Mouse (Mus musculus) liver, embryonic 14.5 days (tissue): Measurements from ENCODE around the gene Sorcs2. TPM values are rescaled to one million over a fixed set of nuclear protein-coding genes. Genes with fewer than 3 reads are reported as not detected.

Experiments
- ATAC-seq: fragments of 200-750 bp; cut with Nextera tagmentation; 2 replicates; pipeline ENCODE4 v1.8.0; 2017; ENCODE audit warnings: moderate number of reproducible peaks, mild to moderate bottlenecking, moderate library complexity; ENCODE audit not compliant: insufficient read depth
- DNase-seq, 3 experiments: peaks; one replicate each; pipeline ENCODE4 v3.0.0-alpha.2; 2012 to 2013; ENCODE audit warnings: low read depth in 3 of 3, low spot score in 3 of 3
- H3K27ac ChIP-seq: fragments of 300-500 bp; sonication (generic); 2 replicates; pipeline ENCODE4 v1.5.1; 2014; ENCODE audit warnings: moderate library complexity, mild to moderate bottlenecking, control low read depth, inconsistent platforms
- H3K27me3 ChIP-seq: fragments of 300-500 bp; sonication (generic); 2 replicates; pipeline ENCODE4 v1.6.1; 2014; ENCODE audit warnings: mild to moderate bottlenecking, low read length, moderate library complexity; ENCODE audit not compliant: control insufficient read depth, insufficient read depth
- H3K36me3 ChIP-seq: fragments of 300-500 bp; sonication (generic); replicated peaks from 2 replicates; pipeline ENCODE4 v1.6.1; 2014; ENCODE audit warnings: low read depth; ENCODE audit not compliant: control insufficient read depth, insufficient read depth
- H3K4me1 ChIP-seq, 2 experiments: fragments of 200-500 bp in 1 of 2; fragments of 300-500 bp in 1 of 2; sonication (generic) in 1 of 2; replicated peaks; 2 replicates each; pipeline ENCODE4 v1.6.1; 2012 to 2014; ENCODE audit warnings: antibody characterized with exemption in 1 of 2, inconsistent platforms in 1 of 2, low read length in 1 of 2; ENCODE audit not compliant: control insufficient read depth in 2 of 2, insufficient read depth in 2 of 2
- H3K4me2 ChIP-seq: fragments of 300-500 bp; sonication (generic); 2 replicates; pipeline ENCODE4 v1.6.1; 2014; ENCODE audit warnings: low read depth, mild to moderate bottlenecking, control low read depth, moderate library complexity
- H3K4me3 ChIP-seq, 2 experiments: fragments of 200-500 bp in 1 of 2; fragments of 300-500 bp in 1 of 2; sonication (generic) in 1 of 2; 2 replicates each; pipeline ENCODE4 v1.5.1; 2012 to 2014; ENCODE audit warnings: low read depth in 2 of 2, low read length in 2 of 2, mild to moderate bottlenecking in 2 of 2, control low read depth in 1 of 2, inconsistent platforms in 1 of 2, moderate library complexity in 1 of 2; ENCODE audit not compliant: insufficient read depth in 1 of 2
- H3K9ac ChIP-seq: fragments of 300-500 bp; sonication (generic); replicated peaks from 2 replicates; pipeline ENCODE4 v1.6.1; 2014; ENCODE audit warnings: mild to moderate bottlenecking, control low read depth, moderate library complexity
- H3K9me3 ChIP-seq: fragments of 300-500 bp; sonication (generic); 2 replicates; pipeline ENCODE4 v1.6.1; 2016; ENCODE audit warnings: low read length, mixed read lengths; ENCODE audit not compliant: control insufficient read depth
- CTCF ChIP-seq: IDR thresholded peaks from 2 replicates; pipeline ENCODE4 v1.5.1; 2016; ENCODE audit warnings: antibody characterized with exemption, low read depth, control low read depth
- EP300 ChIP-seq: IDR thresholded peaks from 2 replicates; pipeline ENCODE4 v1.6.1; 2016; ENCODE audit warnings: antibody characterized with exemption, low read depth
- WGBS: fragments of 180-500 bp; shearing (Covaris S2); extraction: QIAGEN DNeasy Blood & Tissue Kit; methylation state at CpG from one replicate; pipeline ENCODE4 v1.1.7; 2014; ENCODE audit not compliant: insufficient replicate concordance; 5-methylcytosine and 5-hydroxymethylcytosine counted together
- polyA plus RNA-seq, 2 experiments: library from polyadenylated mRNA; depleted of rRNA in 1 of 2; stranded (reverse) in 1 of 2; unstranded in 1 of 2; fragments of >200 nt; fragmentation: Nextera tagmentation in 1 of 2; extraction: Ambion mirVana in 1 of 2; gene quantifications; 2 replicates each; pipeline versions ENCODE4 v1.2.1 to v1.2.3; 2012 to 2014

The Sorcs2 gene
- polyA plus RNA-seq, 2 experiments = 0.17 to 0.33 TPM

DNA sequence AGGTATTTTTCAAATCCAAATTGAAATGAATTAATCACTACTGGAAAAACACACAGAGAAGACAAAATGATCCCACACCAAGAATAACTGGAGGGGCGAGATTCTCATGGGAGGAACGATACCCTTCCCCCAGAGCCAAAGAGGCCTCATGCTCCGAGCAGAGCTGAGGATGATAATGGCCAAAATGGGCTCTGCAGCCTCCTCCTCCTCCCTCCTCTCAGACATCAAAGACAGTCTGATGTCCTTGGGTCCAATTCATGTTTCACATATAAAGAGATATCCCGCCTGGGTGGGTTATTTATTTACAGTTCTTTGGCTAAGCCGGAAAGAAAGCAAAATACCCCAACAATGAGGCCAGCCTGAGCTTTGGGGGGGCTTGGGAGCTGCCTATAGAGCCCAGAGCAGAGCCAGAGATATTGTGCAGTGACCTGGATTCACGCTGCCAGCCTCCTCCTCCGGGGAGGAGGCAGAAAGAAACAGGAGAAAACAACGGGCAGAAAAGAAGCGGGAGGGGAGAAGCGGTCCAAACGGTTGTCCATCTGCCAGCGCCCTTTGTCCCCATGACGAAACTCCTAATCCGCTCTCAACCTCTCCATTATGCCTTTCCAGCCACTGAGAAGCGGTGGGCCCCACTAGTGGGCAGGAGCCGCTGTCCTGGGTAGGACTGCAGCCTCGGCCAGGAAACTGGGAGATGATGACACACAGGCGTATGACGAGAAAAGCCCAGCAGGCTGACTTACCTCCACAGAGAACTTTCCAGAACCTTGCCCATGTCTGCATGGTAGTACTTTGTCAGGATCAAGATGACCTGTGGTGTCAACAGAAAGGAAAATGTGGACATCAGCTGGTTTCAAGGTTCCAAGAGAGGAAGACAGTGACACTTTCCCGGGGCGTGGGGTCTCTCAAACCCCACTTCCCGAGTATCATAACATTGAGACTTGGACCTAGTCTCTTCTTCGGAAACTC lies 169.3 kb downstream of the Sorcs2 start:
- no peak for TF ChIP-seq EP300
- no peak for TF ChIP-seq CTCF
- Histone ChIP-seq H3K9me3 (no peaks in the 10 kb centered on the region), H3K4me3 (no peak overlapping the region), H3K27me3 (no peaks in the 10 kb centered on the region), H3K36me3 (no peaks in the 10 kb centered on the region), H3K4me2 (no peak overlapping the region), H3K27ac (no peak overlapping the region), H3K9ac (no peak overlapping the region), H3K4me1 (no peaks in the 10 kb centered on the region)
- WGBS = 62% methylated on average over 23 of the region's 23 CpGs
- ATAC-seq = no peak
- DNase-seq = no peak

DNA sequence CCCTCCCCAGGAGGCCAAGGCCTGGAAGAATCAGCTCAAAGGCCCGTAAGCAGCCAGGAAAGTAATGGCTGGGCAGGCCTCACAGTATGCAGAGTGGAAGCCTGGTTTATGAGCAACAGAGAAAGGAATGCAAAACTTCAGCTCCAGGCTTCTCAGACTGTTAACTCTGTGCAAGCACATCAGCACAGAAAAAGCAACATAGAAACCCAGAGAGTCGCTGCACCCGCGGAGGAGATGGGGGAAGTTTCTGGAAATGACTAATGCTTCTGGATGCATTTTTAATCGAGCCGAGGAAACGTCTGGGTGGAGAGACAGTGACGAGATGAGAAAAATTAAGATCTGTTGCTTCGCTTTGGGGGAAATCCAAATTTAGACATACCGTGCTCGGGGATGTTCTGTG lies 171.6 kb downstream of the Sorcs2 start:
- Histone ChIP-seq H3K4me1 (no peaks in the 10 kb centered on the region), H3K4me3 (no peak overlapping the region), H3K36me3 (no peaks in the 10 kb centered on the region), H3K9ac (no peak overlapping the region), H3K4me2 (no peak overlapping the region), H3K9me3 (no peaks in the 10 kb centered on the region), H3K27ac (no peak overlapping the region), H3K27me3 (no peaks in the 10 kb centered on the region)
- no peak for DNase-seq
- no peak for TF ChIP-seq CTCF
- no peak for TF ChIP-seq EP300
- ATAC-seq = no peak
- 60% methylated on average over 11 of the region's 11 CpGs for WGBS

DNA sequence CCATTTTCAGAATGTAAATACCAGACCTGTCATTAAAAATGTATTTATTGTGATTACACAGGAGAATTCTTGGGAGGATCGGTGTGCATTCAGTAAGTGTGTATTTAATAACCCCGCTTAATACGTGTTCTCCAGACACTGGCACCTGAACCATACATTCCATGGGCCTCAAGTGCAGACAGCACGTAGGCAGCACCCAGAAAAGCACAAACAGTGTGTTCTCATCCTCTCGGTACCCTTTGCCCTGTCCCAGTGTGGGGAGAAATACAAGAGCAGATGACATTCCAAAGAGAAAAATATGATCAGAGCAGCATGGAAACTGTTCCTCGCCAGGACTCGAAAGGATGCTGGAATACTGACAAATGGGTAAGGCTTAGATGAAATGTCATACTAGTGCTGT lies 172.1 kb downstream of the Sorcs2 start:
- 70% methylated on average over 7 of the region's 7 CpGs for WGBS

DNA sequence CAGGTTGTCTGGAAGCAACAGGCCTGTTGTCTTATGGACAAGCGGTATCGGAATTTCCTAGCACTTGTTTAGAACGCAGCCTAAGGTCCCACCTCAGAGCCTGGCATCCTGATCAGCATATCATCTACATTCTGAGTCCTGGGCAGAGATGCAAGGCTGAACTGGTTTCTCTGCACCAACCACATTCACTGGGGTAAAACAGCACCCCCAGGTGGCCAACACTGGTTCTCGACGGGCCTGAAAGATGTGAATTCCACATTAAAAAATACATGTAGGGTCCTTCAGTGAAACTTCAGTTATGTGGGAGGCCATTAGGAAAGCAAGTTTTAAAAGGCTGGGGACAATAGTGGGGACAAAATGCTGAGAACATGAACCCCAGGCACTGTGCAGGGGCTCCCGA lies 174.2 kb downstream of the Sorcs2 start:
- no peak for ATAC-seq
- Histone ChIP-seq H3K4me3 (no peak overlapping the region), H3K27ac (no peak overlapping the region), H3K27me3 (no peaks in the 10 kb centered on the region), H3K9me3 (no peaks in the 10 kb centered on the region), H3K36me3 (no peaks in the 10 kb centered on the region), H3K4me2 (no peak overlapping the region), H3K4me1 (no peaks in the 10 kb centered on the region), H3K9ac (no peak overlapping the region)
- TF ChIP-seq EP300 = no peak
- TF ChIP-seq CTCF = peak; percentile 55
- 49% methylated on average over 6 of the region's 6 CpGs for WGBS
- DNase-seq = no peak

More for the DNA sequence above, 172.1 kb downstream of the Sorcs2 start:
- H3K27me3 ChIP-seq = no peaks in the 10 kb centered on the region
- no peak overlapping the region for H3K9ac ChIP-seq
- ATAC-seq (no peak), DNase-seq (no peak)
- no peak overlapping the region for H3K27ac ChIP-seq
- H3K4me2 ChIP-seq = no peak overlapping the region
- TF ChIP-seq EP300 (no peak), CTCF (no peak)
- H3K9me3 ChIP-seq = no peaks in the 10 kb centered on the region
- H3K36me3 ChIP-seq = no peaks in the 10 kb centered on the region
- no peak overlapping the region for H3K4me3 ChIP-seq
- no peaks in the 10 kb centered on the region for H3K4me1 ChIP-seq

DNA sequence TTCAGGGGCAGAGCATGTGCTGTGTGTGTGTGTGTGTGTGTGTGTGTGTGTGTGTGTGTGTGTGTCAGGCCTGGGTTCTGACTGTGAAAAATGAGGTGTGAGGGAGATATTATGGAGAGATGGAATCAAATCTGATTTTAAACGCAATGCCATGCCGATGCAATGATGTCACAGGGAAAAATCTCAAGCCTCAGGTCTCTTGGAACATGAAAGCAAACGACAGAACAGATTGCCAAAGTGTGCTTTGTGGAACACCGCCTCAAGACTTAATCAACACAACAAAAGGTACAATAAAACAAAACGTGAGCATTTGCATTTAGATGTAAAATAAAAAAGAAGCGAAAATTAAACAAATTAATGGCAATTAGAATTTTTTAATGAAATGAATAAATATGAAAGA lies 177.3 kb downstream of the Sorcs2 start:
- no peak for ATAC-seq
- H3K27me3 ChIP-seq = no peaks in the 10 kb centered on the region
- H3K27ac ChIP-seq = no peak overlapping the region
- H3K9me3 ChIP-seq = no peaks in the 10 kb centered on the region
- no peak for TF ChIP-seq CTCF
- TF ChIP-seq EP300 = no peak
- no peak for DNase-seq
- no peaks in the 10 kb centered on the region for H3K4me1 ChIP-seq
- no peaks in the 10 kb centered on the region for H3K36me3 ChIP-seq
- WGBS = 59% methylated on average over 6 of the region's 6 CpGs
- H3K9ac ChIP-seq = no peak overlapping the region
- no peak overlapping the region for H3K4me3 ChIP-seq
- no peak overlapping the region for H3K4me2 ChIP-seq
